Mouse (Mus musculus) layer of hippocampus, adult 9-11 months (tissue): ENCODE data around the gene Myo18b.

Experiments
- DNase-seq: peaks from one replicate; pipeline ENCODE4 v3.0.0; 2022

Gene Myo18b

GRCm38 (mm10) chr5:112791792-112792780, 104.1 kb downstream of the Myo18b start:
- no peak for DNase-seq

GRCm38 (mm10) chr5:112790376-112791111, 105.6 kb downstream of the Myo18b start:
- no peak for DNase-seq

DNA sequence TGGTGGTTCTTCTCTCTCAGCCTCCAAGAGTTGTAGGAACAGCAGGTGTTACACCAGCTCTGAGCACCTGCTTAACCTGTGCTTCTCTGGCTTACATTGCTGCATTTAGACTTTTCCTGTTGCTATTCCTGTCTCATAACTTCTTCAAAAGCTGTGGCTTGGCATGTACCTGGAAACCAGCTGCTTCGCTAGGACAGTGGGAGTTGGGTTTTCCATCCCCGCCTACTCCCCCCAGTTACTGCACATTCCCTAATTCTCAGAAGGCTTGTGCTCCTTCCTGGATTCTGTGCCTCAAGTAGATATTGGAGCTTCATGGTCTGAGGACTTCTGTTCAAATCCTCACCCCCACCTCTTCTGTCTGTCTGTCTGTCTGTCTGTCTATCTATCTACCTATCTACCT, 107.7 kb downstream of the Myo18b start:
- DNase-seq = no peak

DNA sequence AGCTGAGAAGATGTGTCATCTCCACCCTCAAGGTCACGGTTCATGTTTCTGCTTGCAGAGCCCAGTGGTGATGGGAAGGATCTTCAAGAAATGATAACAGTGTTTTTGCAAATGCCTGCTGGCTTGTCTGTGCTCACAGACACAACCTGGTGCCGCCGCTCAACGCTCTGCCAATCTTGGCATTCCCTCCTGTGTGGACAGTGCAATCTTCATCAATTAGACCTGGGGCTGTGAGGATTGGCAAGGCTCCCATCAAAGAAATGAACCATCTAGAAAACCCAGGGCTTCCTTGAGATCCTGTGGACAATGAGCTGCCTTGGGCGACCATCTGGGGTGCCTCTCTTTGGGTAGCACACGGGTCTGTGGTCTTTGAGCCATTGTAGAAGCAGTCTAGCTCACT, 109.4 kb downstream of the Myo18b start:
- no peak for DNase-seq

DNA sequence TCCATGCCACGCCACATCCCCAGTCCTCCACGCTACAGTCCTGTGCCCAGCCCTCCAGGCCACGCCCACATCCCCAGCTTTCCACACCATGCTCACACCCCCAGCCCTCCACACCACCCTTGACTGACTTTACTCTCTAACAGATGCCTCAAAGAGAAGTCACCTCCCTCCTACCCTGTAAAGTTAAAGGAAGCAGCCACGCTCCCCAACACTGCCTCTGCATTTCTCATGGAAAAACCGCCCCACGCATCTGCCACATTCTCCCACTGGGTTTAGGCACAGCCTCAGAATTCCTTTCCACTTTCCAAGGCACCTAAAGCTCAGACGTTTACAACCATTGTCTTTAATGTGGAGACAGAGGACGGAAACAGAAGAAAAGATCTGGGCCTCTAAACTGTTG, 110.1 kb downstream of the Myo18b start:
- DNase-seq = no peak

- peak; percentile 88 for DNase-seq
Measured at GRCm38 (mm10) chr5:112781719-112782118, 114.4 kb downstream of the Myo18b start.

DNA sequence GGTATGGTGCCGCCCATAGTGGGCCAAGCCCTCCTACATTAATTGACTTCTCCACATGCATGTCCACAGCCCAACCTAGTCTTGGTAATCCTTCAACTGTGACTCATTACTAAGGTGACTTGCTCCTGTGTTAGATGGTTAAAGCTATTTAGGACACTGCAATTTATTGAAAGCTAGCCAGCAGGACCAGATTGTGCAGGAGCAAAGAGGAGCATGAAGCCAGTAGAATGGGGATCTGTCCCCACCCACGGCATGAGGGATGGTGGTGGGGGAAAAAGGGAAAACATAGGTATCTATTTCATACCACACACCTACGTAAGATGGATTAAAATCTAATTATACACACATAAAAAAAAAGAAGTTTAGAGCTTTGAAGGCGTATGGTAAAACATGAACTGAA, 114.9 kb downstream of the Myo18b start:
- peak; percentile 26 for DNase-seq

GRCm38 (mm10) chr5:112780383-112780782, 115.8 kb downstream of the Myo18b start:
- DNase-seq = peak; percentile 54

DNA sequence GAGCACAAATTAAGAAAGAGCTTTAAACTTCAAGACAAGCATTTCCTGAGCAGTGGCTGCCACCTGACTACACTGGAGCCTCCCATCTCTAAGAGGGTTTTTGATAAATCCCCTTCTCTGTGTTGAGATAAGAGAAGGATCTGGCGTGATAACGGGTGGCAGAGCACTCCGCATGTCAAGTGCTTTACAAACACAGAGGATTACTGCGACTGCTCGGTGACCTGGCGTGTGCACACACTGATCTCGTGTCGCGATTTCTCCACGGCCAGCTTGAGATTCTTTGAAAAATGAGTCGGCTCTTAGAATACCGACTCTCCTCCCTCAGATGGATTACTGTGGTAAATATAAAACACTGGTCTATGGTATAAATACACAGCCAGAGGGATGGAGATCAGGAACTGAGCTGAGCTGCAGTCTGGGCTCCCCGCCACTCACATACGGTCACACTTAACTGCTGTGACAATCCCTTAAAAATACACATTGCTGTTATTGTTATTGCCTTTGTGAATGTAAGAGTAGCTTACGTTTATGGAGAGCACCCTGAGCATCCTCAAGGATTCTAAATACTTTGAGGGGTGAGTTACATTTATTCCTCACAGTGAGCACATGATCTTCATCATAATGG, 119.3 kb downstream of the Myo18b start:
- no peak for DNase-seq

- DNase-seq = no peak
Measured at GRCm38 (mm10) chr5:112773429-112773828, 122.7 kb downstream of the Myo18b start.

- DNase-seq = no peak
Measured at GRCm38 (mm10) chr5:112771376-112771901, 124.7 kb downstream of the Myo18b start.

GRCm38 (mm10) chr5:112769721-112770119, 126.4 kb downstream of the Myo18b start:
- no peak for DNase-seq

DNA sequence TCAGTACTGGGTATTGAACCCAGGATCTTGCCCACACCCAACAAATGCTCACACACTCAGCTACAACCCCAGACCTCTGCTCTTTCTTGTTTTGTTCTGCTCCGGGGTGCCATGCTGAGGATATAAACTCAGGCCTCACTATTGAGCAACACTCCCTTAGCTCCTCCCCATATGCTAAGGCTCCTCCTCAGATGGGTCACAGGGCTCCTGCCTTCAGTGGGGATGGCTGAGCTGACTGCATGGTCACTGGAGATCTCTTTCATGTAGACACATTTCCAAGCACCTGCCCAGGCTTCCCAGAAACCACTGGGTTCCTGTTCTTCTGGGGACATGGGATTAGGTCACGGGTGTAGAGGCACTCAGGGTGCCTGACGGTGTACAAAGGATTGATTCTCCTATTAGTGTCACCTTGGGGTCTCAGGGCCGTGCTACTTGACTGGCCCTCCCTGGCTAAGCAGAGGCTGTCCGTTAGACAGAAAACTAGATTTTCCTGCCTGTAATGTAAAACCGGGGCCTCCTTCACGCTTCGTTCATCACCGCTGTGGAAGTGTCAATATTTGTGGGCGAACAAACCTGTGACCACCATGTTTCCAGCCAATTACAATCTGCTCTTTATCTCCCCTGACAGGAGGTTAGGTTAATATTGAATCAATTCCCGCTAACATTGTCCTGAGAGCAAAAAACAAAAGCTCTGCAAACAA, 127.0 kb downstream of the Myo18b start:
- no peak for DNase-seq

- no peak for DNase-seq
Measured at GRCm38 (mm10) chr5:112768556-112768955, 127.6 kb downstream of the Myo18b start.

- peak; percentile 37 for DNase-seq
Measured at GRCm38 (mm10) chr5:112761415-112762075, 134.6 kb downstream of the Myo18b start.

DNA sequence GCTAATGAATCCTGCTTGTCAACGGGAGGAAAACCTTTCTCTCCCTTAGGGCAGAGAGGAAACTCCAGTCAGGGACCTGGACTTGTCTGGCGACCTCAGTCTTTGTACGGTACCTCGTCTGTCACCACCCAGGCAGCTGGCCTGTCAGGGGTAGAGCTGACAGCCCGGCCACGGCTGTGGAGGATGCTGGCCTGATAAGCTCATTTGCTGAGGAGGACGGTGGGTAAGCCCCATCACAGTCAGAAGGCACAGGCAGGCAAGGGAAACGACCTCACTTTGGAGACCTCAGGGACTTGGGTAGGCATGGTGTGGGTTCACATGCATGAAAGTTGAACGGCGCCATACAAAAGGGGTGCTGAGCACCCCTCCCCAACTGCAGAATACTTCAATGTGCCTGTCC, 140.6 kb downstream of the Myo18b start:
- DNase-seq = no peak

- DNase-seq = no peak
Measured at GRCm38 (mm10) chr5:112749634-112750033, 146.5 kb downstream of the Myo18b start.

DNA sequence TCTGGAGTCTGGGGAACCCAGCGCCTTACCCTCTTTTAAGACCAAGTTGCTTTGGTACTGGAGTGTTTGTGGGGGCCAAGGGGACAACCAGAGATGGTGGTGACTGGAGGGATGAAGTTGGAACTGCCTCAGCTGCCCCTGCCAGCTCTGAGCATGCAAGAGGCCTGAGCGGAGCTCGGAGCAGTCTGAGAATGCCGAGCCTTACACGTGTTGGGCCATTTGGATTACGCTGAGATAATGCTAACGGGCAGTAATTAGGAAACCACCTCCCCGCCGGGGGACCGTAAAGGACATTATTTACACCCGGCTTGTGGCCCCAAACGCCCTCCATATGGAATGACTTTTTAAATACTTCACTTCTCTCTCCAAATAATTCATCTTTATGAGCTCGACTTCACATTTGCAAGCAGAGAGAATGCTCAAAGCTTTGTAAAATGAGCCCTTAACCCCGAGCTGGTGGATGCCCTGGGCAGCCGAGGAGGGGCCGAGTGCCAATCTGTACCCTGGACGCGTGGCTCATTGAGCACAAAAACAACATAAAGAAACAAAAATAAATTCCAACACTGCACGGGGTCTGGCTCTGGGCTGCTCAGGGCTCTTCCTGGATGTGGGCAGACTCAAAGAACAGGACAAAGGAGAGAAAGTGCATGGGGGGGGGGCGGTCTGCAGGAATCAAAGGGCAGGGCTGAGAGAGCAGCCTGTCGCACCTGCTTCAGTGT, 148.0 kb downstream of the Myo18b start:
- no peak for DNase-seq

DNA sequence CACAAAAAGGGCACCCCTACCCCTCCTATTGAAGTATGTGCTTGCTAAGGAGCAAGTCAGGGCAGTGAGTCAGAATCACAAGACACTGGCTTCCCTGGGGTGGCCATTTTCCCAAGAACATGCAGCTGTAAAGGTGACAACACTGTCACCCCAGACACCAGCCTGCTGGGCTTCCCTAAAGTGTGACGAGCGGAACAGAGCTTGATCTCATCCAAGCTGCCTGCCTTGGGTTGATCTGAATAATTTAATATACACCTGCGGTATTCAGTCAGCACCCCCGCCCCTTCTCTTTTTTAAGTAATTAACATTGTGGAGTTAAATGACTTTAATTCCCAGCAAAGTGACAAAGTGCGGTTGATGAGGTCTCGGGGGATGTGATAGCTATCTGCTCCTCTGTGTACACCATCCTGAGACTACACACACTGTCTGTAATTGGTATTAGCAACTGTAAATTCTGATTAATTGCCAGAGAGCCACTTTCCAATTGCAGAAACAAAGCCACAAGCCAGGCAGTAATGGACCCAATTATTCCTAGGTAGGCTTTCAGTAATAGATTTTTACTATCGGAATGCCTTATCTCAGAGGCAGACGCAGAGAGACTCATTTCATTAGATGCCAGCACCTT, 148.7 kb downstream of the Myo18b start:
- DNase-seq = no peak

- peak; percentile 85 for DNase-seq
Measured at GRCm38 (mm10) chr5:112745176-112745575, 151.0 kb downstream of the Myo18b start.

GRCm38 (mm10) chr5:112744571-112744970, 151.6 kb downstream of the Myo18b start:
- no peak for DNase-seq
